Mouse (Mus musculus): ENCODE data around the gene Elmo1.

The Elmo1 gene

DNA sequence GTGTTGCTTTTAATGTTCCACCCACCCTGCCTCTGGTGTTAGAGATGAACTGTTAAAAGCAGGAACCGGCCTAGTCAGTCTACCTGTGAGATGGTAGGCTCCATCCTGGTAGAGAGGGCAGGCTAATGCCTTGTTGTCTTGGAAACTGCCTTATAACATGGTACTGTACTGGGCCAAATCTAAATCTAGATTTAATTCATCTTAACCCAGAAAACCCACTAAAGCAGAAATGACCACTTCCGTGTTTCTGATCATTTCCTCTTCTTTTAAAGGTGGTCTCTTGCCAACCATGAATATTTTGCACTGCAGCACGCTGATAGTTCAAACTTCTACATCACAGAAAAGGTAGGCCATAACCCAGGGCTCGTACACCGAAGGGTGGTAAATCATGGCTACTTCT, 118.5 kb downstream of the Elmo1 start:
- DNase-seq = peak; percentile 51 to 60

GRCm38 (mm10) chr13:20211780-20212179, 121.4 kb downstream of the Elmo1 start:
- no peak for DNase-seq

GRCm38 (mm10) chr13:20212665-20213064, 122.3 kb downstream of the Elmo1 start:
- DNase-seq = peak in 1 of 2 experiments; percentile 26

GRCm38 (mm10) chr13:20213861-20214260, 123.5 kb downstream of the Elmo1 start:
- no peak for DNase-seq

DNA sequence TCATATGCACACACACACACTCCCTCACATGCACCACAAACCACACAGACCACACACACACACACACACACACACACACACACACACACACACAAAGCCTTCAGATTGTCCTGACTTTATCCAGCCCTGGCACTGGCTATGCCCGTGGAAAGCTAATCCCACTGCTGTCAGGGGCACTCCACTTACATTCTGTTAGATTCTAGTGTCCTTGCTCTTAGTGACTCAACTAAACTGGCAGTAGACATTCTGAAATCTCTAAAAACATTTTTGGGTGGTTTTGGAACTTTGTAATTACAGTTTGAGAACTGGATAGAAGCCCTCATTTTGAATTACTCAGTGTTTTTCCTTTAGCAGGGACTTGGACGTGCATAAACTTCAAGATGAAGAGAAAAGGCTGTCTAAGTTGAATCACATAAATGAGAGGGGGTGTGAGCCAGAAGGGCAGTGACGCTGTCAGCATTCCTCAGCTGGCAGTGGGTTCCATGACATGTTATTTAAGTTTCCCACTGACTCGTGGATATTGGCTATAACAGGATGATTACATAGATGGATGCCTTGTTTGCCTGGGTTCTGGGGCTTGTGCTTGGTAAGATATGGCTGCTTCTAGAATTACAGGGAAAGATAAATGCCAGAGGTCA, 127.2 kb downstream of the Elmo1 start:
- DNase-seq = no peak

DNA sequence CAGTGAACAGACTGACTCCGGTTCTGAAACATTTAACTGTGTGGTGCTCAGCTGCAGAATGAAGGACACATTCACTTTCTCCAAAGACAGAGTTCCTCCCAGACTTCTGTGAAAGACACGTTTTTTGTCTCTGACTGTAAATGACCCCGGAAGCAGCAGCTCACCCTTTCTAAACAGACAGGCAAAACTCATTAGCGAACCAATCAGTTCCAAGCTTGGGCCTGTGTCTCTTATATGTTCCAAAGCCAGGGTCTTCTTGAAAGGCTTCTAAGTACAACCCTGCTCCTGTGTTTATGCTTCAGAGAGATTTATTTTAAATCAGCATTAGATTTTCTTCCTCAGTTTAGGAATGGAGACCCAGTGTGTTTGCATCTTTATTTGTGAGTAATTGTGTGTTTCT, 127.7 kb downstream of the Elmo1 start:
- DNase-seq = no peak

DNA sequence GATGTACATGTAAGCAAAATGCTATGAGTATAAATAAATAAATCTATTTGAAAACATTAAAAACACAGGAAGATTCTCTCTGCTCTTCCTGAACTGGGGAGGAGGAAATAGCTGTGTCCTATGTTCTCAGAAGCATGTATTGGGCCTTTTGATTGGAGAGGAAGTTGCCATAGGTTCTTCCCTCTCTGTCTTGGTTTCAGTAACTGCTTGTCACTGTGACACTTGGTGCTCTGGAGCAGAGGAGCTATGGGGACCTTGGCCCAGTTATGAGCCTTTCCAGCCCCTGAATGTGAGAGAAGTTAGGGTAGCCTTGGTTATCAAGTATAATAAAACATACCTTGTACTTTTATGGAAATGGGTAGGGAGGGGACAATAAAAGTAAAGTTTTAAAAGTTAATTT, 130.0 kb downstream of the Elmo1 start:
- no peak for DNase-seq

DNA sequence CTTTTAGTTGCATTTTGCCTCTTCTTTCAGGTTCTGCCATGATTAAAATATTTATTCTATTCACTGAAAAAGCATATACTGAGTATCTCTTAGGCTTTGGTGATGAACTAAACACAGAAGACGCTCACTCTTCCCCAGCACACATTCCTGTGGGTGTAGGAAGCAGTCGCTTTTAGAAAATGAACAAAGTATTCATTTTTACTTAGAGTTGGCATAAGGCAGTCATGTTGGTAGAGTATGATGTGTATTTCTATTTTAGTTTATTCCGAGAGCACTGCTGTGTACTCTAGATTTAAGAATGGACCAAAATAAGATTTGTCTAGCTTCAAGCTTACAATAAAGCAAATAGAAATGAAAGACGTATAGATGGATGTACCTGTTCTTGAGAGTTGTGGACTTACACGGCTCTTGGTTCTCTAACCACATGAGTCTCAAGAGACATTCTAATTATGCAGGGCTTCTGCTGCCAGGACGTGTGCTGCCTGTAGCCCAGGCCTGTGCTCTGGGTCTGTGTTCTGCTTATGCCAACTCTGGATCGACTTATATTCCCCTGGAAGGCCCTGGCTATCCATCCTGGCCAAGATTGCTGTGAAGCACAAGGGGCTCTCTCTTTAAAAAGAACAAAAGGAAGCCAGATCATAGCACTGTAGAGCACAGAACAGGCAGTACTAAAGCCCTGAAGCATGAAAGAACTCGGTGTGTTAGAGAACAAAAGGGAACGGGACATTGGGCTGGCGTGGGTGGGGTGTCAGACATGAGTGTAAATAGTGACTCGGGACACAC, 137.7 kb downstream of the Elmo1 start:
- DNase-seq = peak; percentile 67 to 72

GRCm38 (mm10) chr13:20231837-20232728, 141.7 kb downstream of the Elmo1 start:
- peak in 1 of 2 experiments; percentile 18 for DNase-seq

- DNase-seq = peak; percentile 24 to 37
These were observed 143.3 kb downstream of the Elmo1 start for GRCm38 (mm10) chr13:20233707-20234106.

- no peak for DNase-seq
These were observed 147.2 kb downstream of the Elmo1 start for GRCm38 (mm10) chr13:20237615-20238014.

DNA sequence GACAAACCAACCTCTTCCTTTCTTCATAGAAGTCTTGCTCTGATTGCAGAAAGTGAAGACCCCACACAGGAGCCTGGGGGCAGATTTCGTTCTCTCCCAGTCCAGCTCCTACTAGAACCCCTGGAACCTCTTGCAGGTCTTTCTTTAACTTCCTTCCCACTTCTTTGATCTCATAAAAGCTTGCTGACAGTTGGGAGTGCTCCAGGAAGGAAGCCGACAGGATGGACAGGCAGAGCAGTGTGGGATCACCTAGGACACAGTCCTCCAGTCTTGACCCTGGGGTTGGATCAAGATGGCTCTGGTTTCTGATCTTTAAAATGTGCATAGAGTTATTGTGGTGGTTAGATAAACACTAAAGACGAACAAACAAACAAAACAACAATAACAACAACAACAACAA, 147.8 kb downstream of the Elmo1 start:
- DNase-seq = no peak

- DNase-seq = no peak
These were observed 148.3 kb downstream of the Elmo1 start for GRCm38 (mm10) chr13:20238743-20239142.

DNA sequence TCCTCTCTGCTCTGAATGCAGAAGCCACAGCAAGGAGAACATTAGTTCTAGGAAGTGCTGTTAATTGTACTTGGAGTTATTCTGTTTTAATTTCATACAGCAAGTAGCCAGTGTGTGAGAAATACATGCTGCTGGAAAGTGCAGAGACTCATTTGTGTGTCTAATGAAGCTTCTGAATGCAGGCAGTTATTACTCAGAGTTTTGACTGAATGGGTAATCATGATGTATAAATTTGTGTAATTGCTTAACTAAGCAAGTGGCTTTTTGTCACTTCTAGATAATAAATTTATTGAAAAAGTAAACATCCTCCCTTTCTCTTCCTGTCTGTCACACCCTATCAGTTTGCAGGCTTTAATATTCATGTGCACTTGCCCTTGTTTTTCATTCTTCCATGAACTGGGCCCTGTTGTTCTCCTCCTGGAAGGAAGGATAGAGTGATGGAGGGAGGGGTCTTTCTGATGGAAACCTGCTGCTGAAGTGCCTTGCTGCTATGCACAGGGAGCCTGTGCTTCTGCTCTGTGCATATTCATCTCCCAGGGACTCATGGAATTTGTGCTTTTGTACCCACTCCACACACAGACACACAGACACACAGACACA, 159.8 kb downstream of the Elmo1 start:
- DNase-seq = no peak

DNA sequence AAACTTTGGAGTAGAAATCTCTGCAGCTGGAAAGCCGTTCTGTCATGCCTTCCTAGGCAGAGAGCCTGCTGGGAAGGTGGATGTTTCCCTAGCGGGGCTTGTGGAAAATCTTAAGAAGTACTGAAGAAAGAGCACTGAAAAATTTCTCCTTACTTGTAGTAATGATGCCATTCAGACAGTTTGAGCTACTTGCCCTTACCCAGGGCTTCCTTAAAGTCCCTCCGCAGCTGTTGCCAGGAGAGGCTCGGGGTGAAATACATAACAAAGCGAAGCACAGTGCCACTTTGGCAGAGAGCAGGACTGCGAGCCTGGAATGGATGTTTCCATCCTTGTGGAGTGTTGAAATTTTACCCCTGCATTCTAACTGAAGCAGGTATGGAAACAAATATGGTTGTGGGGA, 164.5 kb downstream of the Elmo1 start:
- DNase-seq = no peak

DNA sequence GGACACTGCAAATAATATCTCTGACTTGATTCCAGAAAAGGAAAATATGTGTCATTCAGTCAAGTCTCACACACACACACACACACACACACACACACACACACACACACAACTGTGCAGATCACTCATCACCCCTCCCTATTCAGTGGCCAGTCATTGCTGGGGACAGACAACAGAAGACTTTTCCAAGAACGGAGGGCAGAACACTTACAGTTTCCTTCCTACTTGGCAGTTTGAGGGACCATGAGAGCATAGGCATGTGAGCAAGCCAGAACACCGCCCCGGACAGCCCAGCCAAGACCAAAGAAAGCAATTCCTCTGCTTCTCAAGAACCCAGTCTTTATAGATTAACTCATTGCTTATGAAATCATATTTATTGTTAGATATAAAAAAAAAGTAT, 165.0 kb downstream of the Elmo1 start:
- DNase-seq = no peak

DNA sequence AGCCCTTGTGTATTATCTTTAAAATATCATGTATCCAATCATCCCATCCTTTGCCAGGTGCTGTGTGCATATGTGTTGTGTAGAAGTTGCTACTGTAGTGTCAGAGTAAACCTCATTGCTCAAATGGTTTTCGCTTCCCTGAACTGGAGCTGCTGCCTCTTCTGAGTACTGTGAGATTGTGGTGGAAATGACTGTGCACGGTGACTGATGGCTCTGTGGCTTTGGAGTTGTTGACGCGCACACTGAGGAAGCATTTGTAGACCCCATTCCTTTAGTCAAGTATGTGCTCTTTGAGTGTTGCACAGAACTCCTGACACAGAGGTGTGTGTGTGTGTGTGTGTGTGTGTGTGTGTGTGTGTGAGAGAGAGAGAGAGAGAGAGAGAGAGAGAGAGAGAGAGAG, 166.2 kb downstream of the Elmo1 start:
- no peak for DNase-seq

DNA sequence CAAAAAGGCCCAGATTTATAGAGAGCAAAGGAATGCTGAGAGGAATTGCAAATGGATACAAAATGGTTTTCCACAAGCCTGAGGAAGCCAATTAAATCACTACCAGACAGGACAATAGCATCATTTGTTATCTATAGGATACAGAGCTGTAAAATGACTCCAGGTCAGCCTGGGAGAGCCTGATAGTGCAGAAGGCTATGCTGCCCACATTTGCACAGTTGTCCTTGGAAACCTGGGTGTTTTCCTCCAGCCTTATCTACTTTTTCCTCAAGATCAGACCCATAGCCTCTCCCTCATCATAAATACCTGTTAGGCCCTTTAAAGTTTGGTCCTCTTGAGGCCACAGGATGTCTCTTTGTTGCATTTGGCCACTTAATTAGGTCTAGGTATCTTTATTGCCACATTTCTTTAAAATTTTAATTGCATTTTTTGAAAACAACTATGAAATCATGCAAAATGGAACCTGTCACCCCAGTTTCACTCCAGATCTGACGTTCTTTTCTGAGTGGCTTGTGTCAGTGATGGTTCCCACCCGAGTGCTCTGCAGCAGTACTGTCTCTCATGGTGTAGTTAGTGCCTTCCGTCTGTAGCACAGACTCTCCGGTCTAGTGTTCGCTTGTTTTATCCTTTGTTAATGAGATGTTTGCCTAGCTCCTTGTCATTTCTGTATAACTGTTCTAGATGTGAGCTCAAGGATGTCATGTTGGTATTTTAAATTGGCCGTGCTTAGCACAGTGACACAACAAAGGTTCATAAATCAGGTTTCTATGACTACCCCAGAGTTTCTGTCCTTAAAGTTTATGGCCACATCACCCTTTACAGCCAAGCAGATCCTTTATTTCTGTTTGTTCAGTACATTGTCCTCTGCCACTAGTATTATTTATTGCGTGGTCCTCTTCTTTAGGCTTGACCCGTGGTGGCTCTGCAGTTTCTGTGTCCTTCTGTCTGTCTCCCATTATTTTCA, 167.4 kb downstream of the Elmo1 start:
- DNase-seq = no peak

- DNase-seq = peak; percentile 23 to 39
These were observed 172.8 kb downstream of the Elmo1 start for GRCm38 (mm10) chr13:20263173-20263572.

DNA sequence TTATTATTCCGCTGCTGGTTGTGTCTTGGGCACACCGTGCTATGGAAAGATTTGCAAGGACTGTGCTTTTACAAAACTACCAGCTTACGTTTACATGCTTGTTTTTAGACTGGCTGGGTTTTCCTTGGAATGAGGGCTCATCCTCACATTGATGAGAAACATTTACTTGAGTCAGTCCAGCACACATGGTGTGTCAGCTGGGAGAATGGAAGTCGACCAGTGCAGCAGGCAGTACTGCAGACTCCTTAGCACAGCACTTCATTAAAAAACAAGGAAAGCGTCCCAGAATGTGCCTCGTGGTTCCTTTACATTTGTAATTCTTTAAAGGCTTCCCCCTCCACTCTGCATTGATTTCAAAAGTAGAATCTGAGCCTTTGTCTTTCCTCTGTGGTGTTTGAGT, 179.8 kb downstream of the Elmo1 start:
- no peak for DNase-seq

- DNase-seq = no peak
These were observed 181.4 kb downstream of the Elmo1 start for GRCm38 (mm10) chr13:20271799-20272198.

DNA sequence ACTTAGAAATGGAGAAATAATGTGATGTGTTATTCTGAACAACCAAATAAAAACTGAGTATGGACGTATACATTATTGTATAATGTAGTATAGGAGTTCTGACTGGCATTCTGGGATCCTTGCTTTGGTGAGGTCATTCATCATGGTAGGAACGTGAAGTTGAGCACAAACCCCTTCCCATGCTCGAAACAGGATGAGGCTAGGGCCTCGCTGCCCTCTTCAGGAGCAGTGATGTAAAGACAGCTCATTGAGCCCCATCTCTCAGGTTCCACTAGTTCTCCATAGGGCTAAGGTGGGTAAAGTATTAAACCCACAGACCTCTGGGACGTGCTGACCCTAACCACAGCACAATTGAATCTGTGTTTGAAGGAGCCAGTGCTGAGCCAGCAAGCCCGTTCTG, 182.2 kb downstream of the Elmo1 start:
- DNase-seq = peak; percentile 36 to 44

Measured in B cell, adult 2 months (primary cell).